9 mouse cellular contexts compared by ENCODE assay signal in genomic region chr8:54493110-54493509, GRCm38 (mm10). TPM values are rescaled to one million over a fixed set of nuclear protein-coding genes. Genes with fewer than 3 reads are reported as not detected.
DNase-seq lines count a peak whose midpoint lies in the region; ATAC-seq and TF ChIP-seq lines count a peak whose summit lies in the region.
"Had no signal": no experiment of that assay in that cellular context is flagged by ENCODE, and none has a peak within 500 bp of the region (broad histone marks: within the 10 kb centered on the region; RNA-seq: fewer than 3 reads in every experiment).

No protein-coding gene starts in this region.

- H3K36me3 ChIP-seq in heart, postnatal 0 days (replicated peaks; ENCODE audit: control insufficient read depth, insufficient read depth, low read length) = no peaks in the 10 kb centered on the region
- no peaks in the 10 kb centered on the region for H3K36me3 ChIP-seq in liver, postnatal 0 days (replicated peaks; ENCODE audit: insufficient read depth, low read length)
- H3K36me3 ChIP-seq: limb, embryonic 15.5 days had no signal

- no peaks in the 10 kb centered on the region for H3K4me1 ChIP-seq in heart, postnatal 0 days (ENCODE audit: control insufficient read depth, insufficient read depth)
- no peaks in the 10 kb centered on the region for H3K4me1 ChIP-seq in liver, postnatal 0 days (ENCODE audit: insufficient read depth)
- H3K4me1 ChIP-seq: limb, embryonic 15.5 days had no signal

- no peak for TF ChIP-seq EP300 in heart, postnatal 0 days (IDR thresholded peaks at IDR 0.05; ENCODE audit: low read depth)
- no peak for TF ChIP-seq EP300 in liver, postnatal 0 days (IDR thresholded peaks at IDR 0.05; ENCODE audit: low read depth)

- no peaks in the 10 kb centered on the region for H3K9me3 ChIP-seq in heart, postnatal 0 days (replicated peaks; ENCODE audit: control insufficient read depth, low read length)
- no peaks in the 10 kb centered on the region for H3K9me3 ChIP-seq in liver, postnatal 0 days (ENCODE audit: low read length)
- H3K9me3 ChIP-seq: limb, embryonic 15.5 days had no signal

- H3K4me3 ChIP-seq in heart, postnatal 0 days (ENCODE audit: low read depth, low read length) = no peak overlapping the region
- H3K4me3 ChIP-seq in liver, postnatal 0 days (ENCODE audit: low read depth, low read length) = no peak overlapping the region
- H3K4me3 ChIP-seq: limb, embryonic 15.5 days had no signal

- TF ChIP-seq CTCF in heart, postnatal 0 days (IDR thresholded peaks at IDR 0.05; ENCODE audit: low read depth) = peak; percentile 84
- TF ChIP-seq CTCF in liver, postnatal 0 days (IDR thresholded peaks at IDR 0.05; ENCODE audit: low read depth) = peak; percentile 88

- no peak overlapping the region for H3K9ac ChIP-seq in heart, postnatal 0 days (replicated peaks; ENCODE audit: low read depth, low read length)
- H3K9ac ChIP-seq in liver, postnatal 0 days (replicated peaks) = no peak overlapping the region
- H3K9ac ChIP-seq: limb, embryonic 15.5 days had no signal

- ATAC-seq in heart, postnatal 0 days (ENCODE audit: insufficient read depth, low read depth) = no peak
- peak; percentile 68 to 69 for ATAC-seq in hematopoietic stem cell, adult 5-6 weeks (replicated peaks in 1 of 2; ENCODE audit: insufficient read depth in 1 of 2, low FRiP score in 2 of 2, low TSS enrichment in 1 of 2, low read depth in 1 of 2, poor library complexity in 2 of 2, severe bottlenecking in 2 of 2)
- no peak for ATAC-seq in liver, postnatal 0 days

- no peak overlapping the region for H3K27ac ChIP-seq in heart, postnatal 0 days (ENCODE audit: low read depth)
- no peak overlapping the region for H3K27ac ChIP-seq in liver, postnatal 0 days (ENCODE audit: low read depth)
- H3K27ac ChIP-seq: limb, embryonic 15.5 days had no signal

- 11% methylated on average over 6 of the region's 6 CpGs for WGBS in heart, postnatal 0 days
- 11% methylated on average over 6 of the region's 6 CpGs for WGBS in liver, postnatal 0 days (ENCODE audit: insufficient replicate concordance)

- peak; percentile 60 for DNase-seq in heart, postnatal 0 days (ENCODE audit: low spot score)
- DNase-seq in heart, adult 11 months = no peak
- DNase-seq in 416B (ENCODE audit: low read depth) (peak; percentile 89), WW6 (ENCODE audit: low read depth, low spot score) (peak; percentile 14)
- peak; percentile 90 for DNase-seq in embryo, embryonic 10 days (ENCODE audit: low spot score)
- peak; percentile 55 for DNase-seq in liver, postnatal 0 days
- DNase-seq in right cerebral cortex, postnatal 10 days (ENCODE audit: low spot score in 2 of 2) = peak; percentile 59 to 77

- H3K4me2 ChIP-seq in heart, postnatal 0 days (ENCODE audit: low read depth, low read length) = no peak overlapping the region
- no peak overlapping the region for H3K4me2 ChIP-seq in liver, postnatal 0 days (ENCODE audit: low read depth, low read length)
- H3K4me2 ChIP-seq: limb, embryonic 15.5 days had no signal

- H3K27me3 ChIP-seq in heart, postnatal 0 days (ENCODE audit: control insufficient read depth, insufficient read depth, low read length) = no peaks in the 10 kb centered on the region
- no peaks in the 10 kb centered on the region for H3K27me3 ChIP-seq in liver, postnatal 0 days (ENCODE audit: insufficient read depth, low read length)

RNA-seq across cellular contexts. Expression of gene Asb5, which starts 36.3 kb away (rescaled TPM):
- 1.9 and 2.2 TPM in 2 replicates for total RNA-seq in heart, postnatal 0 days (2014; rRNA removed; ENCODE audit: low replicate concordance)
- polyA plus RNA-seq in heart, postnatal 0 days (2015; fragmentation: Nextera tagmentation; extraction: Ambion mirVana) = 6.6 and 8.6 TPM in 2 replicates
- total RNA-seq in hematopoietic stem cell, adult 5-6 weeks (2017) = not detected in 2 replicates
- 1.1 and 2.3 TPM in 2 replicates for polyA plus RNA-seq in liver, postnatal 0 days (2015; fragmentation: Nextera tagmentation; extraction: Ambion mirVana)

RNA-seq across cellular contexts. Expression of gene Spcs3, which starts 36.7 kb away (rescaled TPM):
- total RNA-seq in heart, postnatal 0 days (2014; rRNA removed; ENCODE audit: low replicate concordance) = 24.8 and 36.7 TPM in 2 replicates
- polyA plus RNA-seq in heart, postnatal 0 days (2015; fragmentation: Nextera tagmentation; extraction: Ambion mirVana) = 32.7 and 36.2 TPM in 2 replicates
- total RNA-seq in hematopoietic stem cell, adult 5-6 weeks (2017) = 82.5 and 93.7 TPM in 2 replicates
- polyA plus RNA-seq in liver, postnatal 0 days (2015; fragmentation: Nextera tagmentation; extraction: Ambion mirVana) = 36.0 and 41.5 TPM in 2 replicates

Comparison
In these comparisons a context has a peak if more than half of its experiments do, and no peak if none do; other contexts are left out.
1. ATAC-seq: peak in hematopoietic stem cell, adult 5-6 weeks (2 of 2); none in heart, postnatal 0 days (single experiment) and liver, postnatal 0 days (single experiment).